Mouse (Mus musculus): ENCODE data around the gene Foxa2.

DNA sequence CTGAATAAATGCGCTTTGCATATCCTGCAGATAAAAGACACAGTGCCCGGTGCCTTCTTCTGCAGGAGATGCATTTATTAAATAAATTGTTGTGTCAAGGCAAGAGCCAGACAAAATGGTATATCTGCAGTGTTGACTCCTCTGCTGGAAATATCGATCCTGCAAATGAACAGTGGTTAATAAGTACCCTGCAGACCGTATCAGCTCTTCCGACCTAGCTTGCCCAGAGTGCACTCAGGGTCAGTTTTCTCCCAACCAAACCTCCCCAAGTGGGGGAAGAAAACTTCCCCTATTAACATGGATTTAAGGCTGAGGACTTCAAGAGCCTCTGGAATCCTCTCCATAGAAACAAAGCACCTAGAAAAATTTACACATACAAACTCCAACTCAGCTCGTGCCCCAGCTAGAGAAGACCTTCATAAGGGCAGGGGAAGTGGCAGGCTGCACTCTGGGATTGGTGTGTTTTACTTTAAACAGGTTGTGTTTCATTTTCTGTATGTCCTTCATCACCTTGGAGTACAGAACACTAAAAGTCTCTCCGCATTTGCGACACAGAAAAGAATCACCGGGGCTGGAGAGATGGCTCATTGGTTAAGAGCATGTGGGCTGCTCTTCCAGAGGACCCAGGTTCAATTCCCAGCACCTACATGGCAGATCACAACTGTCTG is 22.4 kb downstream of the Foxa2 start:
- TF ChIP-seq POLR2A (IDR thresholded peaks at IDR 0.05; ENCODE audit: borderline replicate concordance, extremely low read depth, insufficient read depth, insufficient read length, poor library complexity, severe bottlenecking) (no peak), CTCF (IDR thresholded peaks at IDR 0.05; ENCODE audit: borderline replicate concordance, extremely low read depth, insufficient read depth, insufficient read length) (no peak)
